Mouse (Mus musculus): ENCODE data around the gene Mapk12.

- peak; percentile 20; the same call in 1 of the 2 replicates for TF ChIP-seq CTCF (IDR thresholded peaks at IDR 0.05; ENCODE audit: low read depth, low read length)
- TF ChIP-seq POLR2A (IDR thresholded peaks at IDR 0.05; ENCODE audit: extremely low read depth, insufficient read depth, low read length): no peak
Observed at GRCm38 (mm10) chr15:89181561-89182270, 41.2 kb upstream of the Mapk12 start.

Data from liver, adult 2 months (tissue).